Mouse (Mus musculus): ENCODE results near the gene Pcnx.

- TF ChIP-seq GATA1 (IDR thresholded peaks at IDR 0.05; ENCODE audit: borderline replicate concordance, low read length) (no peak), FLI1 (IDR thresholded peaks at IDR 0.05; ENCODE audit: low read length) (no peak)
These were observed 7.3 kb upstream of the Pcnx start for GRCm38 (mm10) chr12:81852551-81852950.

Data from megakaryocyte, embryonic 14.5 days (primary cell).